18 mouse cellular contexts compared by ENCODE assay signal in genomic region chr17:45151312-45151929, GRCm38 (mm10).
"Had no signal": no experiment of that assay in that cellular context is flagged by ENCODE, and none has a peak within 500 bp of the region (broad histone marks: within the 10 kb centered on the region; RNA-seq: fewer than 3 reads in every experiment).

No protein-coding gene starts in this region.

- H3K4me1 ChIP-seq: liver, embryonic 12.5 days; liver, embryonic 15.5 days; lung, embryonic 15.5 days had no signal

- H3K27me3 ChIP-seq: liver, embryonic 12.5 days; liver, embryonic 15.5 days; lung, embryonic 15.5 days had no signal

- DNase-seq: kidney, adult 18-20 months; kidney, adult 9 months; kidney, postnatal 36 days; layer of hippocampus, postnatal 36 days; liver; lung, adult 18-20 months; lung, postnatal 10 days; lung, postnatal 4 days; midbrain, embryonic 14.5 days; retina, postnatal 1 day; right cerebral cortex, postnatal 25 days; thymus, adult 18-20 months; thymus, postnatal 36 days had no signal

- H3K36me3 ChIP-seq: liver, embryonic 12.5 days; liver, embryonic 15.5 days; lung, embryonic 15.5 days had no signal

- H3K9ac ChIP-seq: liver, embryonic 12.5 days; liver, embryonic 15.5 days; lung, embryonic 15.5 days had no signal

- H3K4me2 ChIP-seq: liver, embryonic 12.5 days; liver, embryonic 15.5 days; lung, embryonic 15.5 days; midbrain, embryonic 11.5 days had no signal

- H3K4me3 ChIP-seq: left cerebral cortex, adult 2 months; liver, embryonic 12.5 days; liver, embryonic 15.5 days; lung, embryonic 15.5 days had no signal

- ATAC-seq: liver, embryonic 12.5 days had no signal

- H3K9me3 ChIP-seq: liver, embryonic 12.5 days; liver, embryonic 15.5 days; lung, embryonic 15.5 days had no signal

- H3K27ac ChIP-seq: left cerebral cortex, adult 2 months; liver, embryonic 12.5 days; liver, embryonic 15.5 days; lung, embryonic 15.5 days had no signal
